Mouse (Mus musculus): ENCODE data around the gene Cldn19. TPM values are rescaled to one million over a fixed set of nuclear protein-coding genes. Genes with fewer than 3 reads are reported as not detected.

Gene Cldn19
- polyA plus RNA-seq, 1 experiment: not detected

- peaks cover 5% of the 10 kb centered on the region for H3K79me2 ChIP-seq (ENCODE audit: control insufficient read depth, insufficient read depth)
- H3K27me3 ChIP-seq (ENCODE audit: control insufficient read depth, insufficient read depth, insufficient read length): no peaks in the 10 kb centered on the region
- peaks cover 24% of the 10 kb centered on the region for H3K36me3 ChIP-seq (ENCODE audit: control insufficient read depth, insufficient read depth)
- no peaks in the 10 kb centered on the region for H3K79me3 ChIP-seq (ENCODE audit: low read depth)
- H3ac ChIP-seq (ENCODE audit: control insufficient read depth, insufficient read length, low read depth): no peak overlapping the region
- H3K4me3 ChIP-seq (ENCODE audit: insufficient read depth, poor library complexity, severe bottlenecking): no peak overlapping the region
- TF ChIP-seq CTCF (IDR thresholded peaks at IDR 0.05; ENCODE audit: control insufficient read depth, insufficient read depth, insufficient read length) (no peak), CEBPB (IDR thresholded peaks at IDR 0.05; ENCODE audit: low read depth) (no peak), MAX (IDR thresholded peaks at IDR 0.05) (no peak), MYOD1 (IDR thresholded peaks at IDR 0.05; ENCODE audit: control insufficient read depth, insufficient read length, low read depth) (no peak), USF1 (IDR thresholded peaks at IDR 0.05; ENCODE audit: low read depth) (no peak), FOSL1 (IDR thresholded peaks at IDR 0.05; ENCODE audit: insufficient read depth, low read length, poor library complexity, severe bottlenecking) (no peak), MYOG (IDR thresholded peaks at IDR 0.05; ENCODE audit: control insufficient read depth, extremely low read depth, insufficient read length) (no peak)
Observed at GRCm38 (mm10) chr4:119239181-119239682, 16.0 kb upstream of the Cldn19 start.

GRCm38 (mm10) chr4:119241664-119242063 is 13.6 kb upstream of the Cldn19 start:
- peaks cover 24% of the 10 kb centered on the region for H3K36me3 ChIP-seq (ENCODE audit: control insufficient read depth, insufficient read depth)
- no peak overlapping the region for H3ac ChIP-seq (ENCODE audit: control insufficient read depth, insufficient read length, low read depth)
- no peaks in the 10 kb centered on the region for H3K79me2 ChIP-seq (ENCODE audit: control insufficient read depth, insufficient read depth)
- H3K79me3 ChIP-seq (ENCODE audit: low read depth): no peaks in the 10 kb centered on the region
- no peak overlapping the region for H3K4me3 ChIP-seq (ENCODE audit: insufficient read depth, poor library complexity, severe bottlenecking)
- TF ChIP-seq MYOD1 (IDR thresholded peaks at IDR 0.05; ENCODE audit: control insufficient read depth, insufficient read length, low read depth) (no peak), FOSL1 (IDR thresholded peaks at IDR 0.05; ENCODE audit: insufficient read depth, low read length, poor library complexity, severe bottlenecking) (no peak), CTCF (IDR thresholded peaks at IDR 0.05; ENCODE audit: control insufficient read depth, insufficient read depth, insufficient read length) (no peak), MYOG (IDR thresholded peaks at IDR 0.05; ENCODE audit: control insufficient read depth, extremely low read depth, insufficient read length) (no peak), MAX (IDR thresholded peaks at IDR 0.05) (no peak), USF1 (IDR thresholded peaks at IDR 0.05; ENCODE audit: low read depth) (no peak), CEBPB (IDR thresholded peaks at IDR 0.05; ENCODE audit: low read depth) (no peak)
- no peaks in the 10 kb centered on the region for H3K27me3 ChIP-seq (ENCODE audit: control insufficient read depth, insufficient read depth, insufficient read length)

- Histone ChIP-seq H3ac (ENCODE audit: control insufficient read depth, insufficient read length, low read depth) (no peak overlapping the region), H3K79me3 (ENCODE audit: low read depth) (no peaks in the 10 kb centered on the region), H3K79me2 (ENCODE audit: control insufficient read depth, insufficient read depth) (no peaks in the 10 kb centered on the region), H3K27me3 (ENCODE audit: control insufficient read depth, insufficient read depth, insufficient read length) (no peaks in the 10 kb centered on the region), H3K36me3 (ENCODE audit: control insufficient read depth, insufficient read depth) (peaks cover 24% of the 10 kb centered on the region), H3K4me3 (ENCODE audit: insufficient read depth, poor library complexity, severe bottlenecking) (no peak overlapping the region)
- TF ChIP-seq CEBPB (IDR thresholded peaks at IDR 0.05; ENCODE audit: low read depth) (no peak), MYOD1 (IDR thresholded peaks at IDR 0.05; ENCODE audit: control insufficient read depth, insufficient read length, low read depth) (no peak), USF1 (IDR thresholded peaks at IDR 0.05; ENCODE audit: low read depth) (no peak), MAX (IDR thresholded peaks at IDR 0.05) (no peak), CTCF (IDR thresholded peaks at IDR 0.05; ENCODE audit: control insufficient read depth, insufficient read depth, insufficient read length) (no peak), MYOG (IDR thresholded peaks at IDR 0.05; ENCODE audit: control insufficient read depth, extremely low read depth, insufficient read length) (no peak), FOSL1 (IDR thresholded peaks at IDR 0.05; ENCODE audit: insufficient read depth, low read length, poor library complexity, severe bottlenecking) (no peak)
Observed at GRCm38 (mm10) chr4:119242571-119242970, 12.6 kb upstream of the Cldn19 start.

GRCm38 (mm10) chr4:119244468-119245240 is 10.6 kb upstream of the Cldn19 start:
- H3K79me3 ChIP-seq (ENCODE audit: low read depth): no peaks in the 10 kb centered on the region
- no peak overlapping the region for H3ac ChIP-seq (ENCODE audit: control insufficient read depth, insufficient read length, low read depth)
- H3K36me3 ChIP-seq (ENCODE audit: control insufficient read depth, insufficient read depth): peaks cover 24% of the 10 kb centered on the region
- H3K79me2 ChIP-seq (ENCODE audit: control insufficient read depth, insufficient read depth): no peaks in the 10 kb centered on the region
- TF ChIP-seq MYOG (IDR thresholded peaks at IDR 0.05; ENCODE audit: control insufficient read depth, extremely low read depth, insufficient read length) (no peak), FOSL1 (IDR thresholded peaks at IDR 0.05; ENCODE audit: insufficient read depth, low read length, poor library complexity, severe bottlenecking) (no peak), USF1 (IDR thresholded peaks at IDR 0.05; ENCODE audit: low read depth) (no peak), CEBPB (IDR thresholded peaks at IDR 0.05; ENCODE audit: low read depth) (no peak), MYOD1 (IDR thresholded peaks at IDR 0.05; ENCODE audit: control insufficient read depth, insufficient read length, low read depth) (no peak), CTCF (IDR thresholded peaks at IDR 0.05; ENCODE audit: control insufficient read depth, insufficient read depth, insufficient read length) (no peak), MAX (IDR thresholded peaks at IDR 0.05) (no peak)
- H3K4me3 ChIP-seq (ENCODE audit: insufficient read depth, poor library complexity, severe bottlenecking): no peak overlapping the region
- no peaks in the 10 kb centered on the region for H3K27me3 ChIP-seq (ENCODE audit: control insufficient read depth, insufficient read depth, insufficient read length)

GRCm38 (mm10) chr4:119245556-119245955 is 9.7 kb upstream of the Cldn19 start:
- no peaks in the 10 kb centered on the region for H3K79me3 ChIP-seq (ENCODE audit: low read depth)
- no peak overlapping the region for H3K4me3 ChIP-seq (ENCODE audit: insufficient read depth, poor library complexity, severe bottlenecking)
- H3K36me3 ChIP-seq (ENCODE audit: control insufficient read depth, insufficient read depth): peaks cover 20% of the 10 kb centered on the region
- no peaks in the 10 kb centered on the region for H3K79me2 ChIP-seq (ENCODE audit: control insufficient read depth, insufficient read depth)
- no peak overlapping the region for H3ac ChIP-seq (ENCODE audit: control insufficient read depth, insufficient read length, low read depth)
- no peaks in the 10 kb centered on the region for H3K27me3 ChIP-seq (ENCODE audit: control insufficient read depth, insufficient read depth, insufficient read length)
- no peak for TF ChIP-seq USF1 (IDR thresholded peaks at IDR 0.05; ENCODE audit: low read depth)
- TF ChIP-seq CTCF (IDR thresholded peaks at IDR 0.05; ENCODE audit: control insufficient read depth, insufficient read depth, insufficient read length): no peak
- no peak for TF ChIP-seq CEBPB (IDR thresholded peaks at IDR 0.05; ENCODE audit: low read depth)
- no peak for TF ChIP-seq MYOD1 (IDR thresholded peaks at IDR 0.05; ENCODE audit: control insufficient read depth, insufficient read length, low read depth)
- no peak for TF ChIP-seq MYOG (IDR thresholded peaks at IDR 0.05; ENCODE audit: control insufficient read depth, extremely low read depth, insufficient read length)
- no peak for TF ChIP-seq MAX (IDR thresholded peaks at IDR 0.05)
- TF ChIP-seq FOSL1 (IDR thresholded peaks at IDR 0.05; ENCODE audit: insufficient read depth, low read length, poor library complexity, severe bottlenecking): no peak

Measured in C2C12 (cell line).